Mouse (Mus musculus) myocyte (in vitro differentiated cells): ENCODE data around the gene Exoc7. TPM values are rescaled to one million over a fixed set of nuclear protein-coding genes. Genes with fewer than 3 reads are reported as not detected.
"Not testable (repeated sequence)": the region's sequence is repeated elsewhere in the genome, so short reads cannot be mapped to it uniquely, and the experiment has no call there.

Experiments used
- H3K27me3 ChIP-seq: one replicate; pipeline ENCODE4 v1.6.1; 2011; ENCODE audit not compliant: control insufficient read depth, insufficient read depth, insufficient read length
- H3K36me3 ChIP-seq: one replicate; pipeline ENCODE4 v1.6.1; 2011; ENCODE audit not compliant: control insufficient read depth, insufficient read depth
- H3K4me2 ChIP-seq: one replicate; pipeline ENCODE4 v1.6.1; 2011; ENCODE audit warnings: low read depth, control low read depth
- H3K4me3 ChIP-seq: one replicate; pipeline ENCODE4 v1.5.1; 2011; ENCODE audit warnings: mild to moderate bottlenecking, control low read depth, moderate library complexity
- H3K79me2 ChIP-seq: one replicate; pipeline ENCODE4 v1.6.1; 2011; ENCODE audit not compliant: control insufficient read depth, insufficient read depth
- H3ac ChIP-seq: one replicate; pipeline ENCODE4 v1.6.1; 2011; ENCODE audit not compliant: control insufficient read depth, insufficient read length
- CEBPB ChIP-seq: IDR thresholded peaks from 2 replicates; pipeline ENCODE4 v1.6.1; 2011; ENCODE audit warnings: mild to moderate bottlenecking, moderate library complexity; ENCODE audit not compliant: poor library complexity, insufficient read depth, severe bottlenecking
- E2F4 ChIP-seq: IDR thresholded peaks from one replicate; pipeline ENCODE4 v1.6.1; 2011; ENCODE audit warnings: mild to moderate bottlenecking, control low read depth, moderate library complexity; ENCODE audit not compliant: insufficient read depth
- MAX ChIP-seq: IDR thresholded peaks from one replicate; pipeline ENCODE4 v1.6.1; 2011; ENCODE audit warnings: low read depth, mild to moderate bottlenecking, control low read depth
- MYOD1 ChIP-seq, 3 experiments: IDR thresholded peaks; one replicate each; pipeline ENCODE4 v1.6.1; 2011; ENCODE audit warnings: control low read depth in 2 of 3, low read depth in 2 of 3, mild to moderate bottlenecking in 2 of 3, moderate library complexity in 1 of 3; ENCODE audit not compliant: insufficient read length in 2 of 3, control insufficient read depth in 1 of 3
- MYOG ChIP-seq, 3 experiments: IDR thresholded peaks; one replicate each; pipeline ENCODE4 v1.6.1; 2011; ENCODE audit warnings: control low read depth in 2 of 3, low read depth in 2 of 3, mild to moderate bottlenecking in 2 of 3; ENCODE audit not compliant: insufficient read length in 2 of 3, control insufficient read depth in 1 of 3, insufficient read depth in 1 of 3
- POLR2A ChIP-seq: IDR thresholded peaks from one replicate; pipeline ENCODE4 v1.6.1; 2011; ENCODE audit warnings: low read depth, mild to moderate bottlenecking, control low read depth, moderate library complexity; ENCODE audit not compliant: insufficient read length
- POLR2AphosphoS2 ChIP-seq: IDR thresholded peaks from one replicate; pipeline ENCODE4 v1.6.1; 2011; ENCODE audit warnings: low read depth, control low read depth; ENCODE audit not compliant: insufficient read length
- REST ChIP-seq: IDR thresholded peaks from one replicate; pipeline ENCODE4 v1.6.1; 2011; ENCODE audit warnings: mild to moderate bottlenecking, control low read depth, moderate library complexity; ENCODE audit not compliant: insufficient read depth, insufficient read length
- SRF ChIP-seq: IDR thresholded peaks from one replicate; pipeline ENCODE4 v1.6.1; 2011; ENCODE audit warnings: low read depth; ENCODE audit not compliant: control insufficient read depth, insufficient read length
- TCF12 ChIP-seq: IDR thresholded peaks from one replicate; pipeline ENCODE4 v1.6.1; 2011; ENCODE audit warnings: mild to moderate bottlenecking, control low read depth; ENCODE audit not compliant: poor library complexity, insufficient read depth, severe bottlenecking
- TCF3 ChIP-seq: IDR thresholded peaks from one replicate; pipeline ENCODE4 v1.6.1; 2011; ENCODE audit warnings: low read depth, control low read depth; ENCODE audit not compliant: insufficient read length
- USF1 ChIP-seq: IDR thresholded peaks from one replicate; pipeline ENCODE4 v1.6.1; 2011; ENCODE audit warnings: low read depth, mild to moderate bottlenecking, control low read depth, moderate library complexity
- polyA plus RNA-seq: library from polyadenylated mRNA; unstranded; fragments of >200 nt; fragmentation: generic; extraction: Trizol; gene quantifications from one replicate; pipeline ENCODE4 v1.2.1, GENCODE M21; 2012; ENCODE audit warnings: missing spikeins

The Exoc7 gene
- polyA plus RNA-seq, 1 experiment: 55.0 TPM

DNA sequence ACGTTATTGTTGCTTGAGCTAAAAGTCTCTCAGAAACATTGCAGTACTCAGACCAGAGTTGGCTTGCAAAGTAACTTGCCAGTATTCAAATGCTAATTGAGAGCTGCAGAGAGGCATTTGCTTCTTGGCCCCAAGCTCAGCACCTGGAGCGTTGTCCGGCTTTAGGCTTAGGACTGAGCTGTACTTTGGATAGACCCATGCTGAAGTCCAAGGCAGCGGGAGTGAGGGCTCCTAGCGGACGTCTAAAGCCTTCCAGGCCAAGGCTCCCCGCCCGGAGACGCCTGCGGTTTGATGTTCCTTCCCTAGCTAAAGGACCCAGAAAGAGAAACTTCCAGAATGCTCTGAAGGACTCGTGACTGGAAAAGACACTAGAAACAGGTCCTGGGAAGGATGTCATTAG is 24.9 kb downstream of the Exoc7 start:
- Histone ChIP-seq H3K79me2 (no peaks in the 10 kb centered on the region), H3K4me2 (no peak overlapping the region), H3ac (no peak overlapping the region), H3K4me3 (no peak overlapping the region), H3K27me3 (peaks cover 15% of the 10 kb centered on the region), H3K36me3 (no peaks in the 10 kb centered on the region)
- TF ChIP-seq TCF3 (no peak), TCF12 (no peak), MAX (no peak), MYOG (IDR thresholded peaks at IDR 0.05; ENCODE audit: control insufficient read depth in 1 of 3, insufficient read depth in 1 of 3, insufficient read length in 2 of 3, low read depth in 2 of 3) (no peak), POLR2A (no peak), SRF (no peak), CEBPB (no peak), E2F4 (no peak), REST (no peak), USF1 (no peak), MYOD1 (IDR thresholded peaks at IDR 0.05; ENCODE audit: control insufficient read depth in 1 of 3, insufficient read length in 2 of 3, low read depth in 2 of 3) (no peak), POLR2AphosphoS2 (no peak)

GRCm38 (mm10) chr11:116281671-116282070 is 25.4 kb downstream of the Exoc7 start:
- Histone ChIP-seq H3ac (no peak overlapping the region), H3K4me2 (peak overlapping the region; percentile 55), H3K4me3 (no peak overlapping the region), H3K79me2 (no peaks in the 10 kb centered on the region), H3K36me3 (no peaks in the 10 kb centered on the region), H3K27me3 (peaks cover 15% of the 10 kb centered on the region)
- TF ChIP-seq USF1: no peak
- TF ChIP-seq POLR2A: no peak
- TF ChIP-seq MYOG (IDR thresholded peaks at IDR 0.05; ENCODE audit: control insufficient read depth in 1 of 3, insufficient read depth in 1 of 3, insufficient read length in 2 of 3, low read depth in 2 of 3): no peak
- no peak for TF ChIP-seq REST

GRCm38 (mm10) chr11:116280751-116281663 is 26.0 kb downstream of the Exoc7 start, which contains the start of gene Galr2:
Galr2 (plus strand) TSS chr11:116280939.
- Histone ChIP-seq H3K4me3 (no peak within 1 kb of the TSS), H3ac (no peak within 1 kb of the TSS), H3K27me3 (peaks cover 15% of the 10 kb centered on the region), H3K79me2 (no peaks in the 10 kb centered on the region), H3K4me2 (peak within 1 kb of the TSS; percentile 55), H3K36me3 (no peaks in the 10 kb centered on the region)
- TF ChIP-seq POLR2A: no peak

GRCm38 (mm10) chr11:116277184-116277583 is 29.8 kb downstream of the Exoc7 start:
- not testable (repeated sequence) for H3K4me3 ChIP-seq, H3K27me3 ChIP-seq, H3K4me2 ChIP-seq, H3ac ChIP-seq, H3K36me3 ChIP-seq
- peaks cover 27% of the 10 kb centered on the region for H3K79me2 ChIP-seq

GRCm38 (mm10) chr11:116274045-116274666 is 32.9 kb downstream of the Exoc7 start, which contains the start of gene Srp68:
Srp68 (minus strand) TSS chr11:116274217.
- peak in 2 of 3 experiments; percentile 45 to 55 for TF ChIP-seq MYOG (IDR thresholded peaks at IDR 0.05; ENCODE audit: control insufficient read depth in 1 of 3, insufficient read depth in 1 of 3, insufficient read length in 2 of 3, low read depth in 2 of 3)
- TF ChIP-seq USF1: peak; percentile 87
- no peak for TF ChIP-seq TCF3
- no peak for TF ChIP-seq MYOD1 (IDR thresholded peaks at IDR 0.05; ENCODE audit: control insufficient read depth in 1 of 3, insufficient read length in 2 of 3, low read depth in 2 of 3)
- TF ChIP-seq TCF12: no peak
- no peak for TF ChIP-seq MAX
- TF ChIP-seq POLR2AphosphoS2: peak; percentile 82
- TF ChIP-seq E2F4: no peak
- peak; percentile 91 for TF ChIP-seq POLR2A
- TF ChIP-seq REST: peak; percentile 6
- TF ChIP-seq SRF: peak; percentile 43
- TF ChIP-seq CEBPB: no peak
- H3ac ChIP-seq: peak within 1 kb of the TSS; percentile 68
- no peaks in the 10 kb centered on the region for H3K27me3 ChIP-seq
- H3K79me2 ChIP-seq: peaks cover 56% of the 10 kb centered on the region
- H3K36me3 ChIP-seq: peaks cover 19% of the 10 kb centered on the region
- peak within 1 kb of the TSS; percentile 83 for H3K4me3 ChIP-seq
- peak within 1 kb of the TSS; percentile 86 for H3K4me2 ChIP-seq
